Mouse (Mus musculus) kidney, adult 2 months (tissue): ENCODE measurements around the gene Tmem178b. TPM values are rescaled to one million over a fixed set of nuclear protein-coding genes. Genes with fewer than 3 reads are reported as not detected.
A peak's percentile ranks its signal among the peaks of the same experiment; 100 is the strongest.

ENCODE experiments used
- DNase-seq: peaks from one replicate; pipeline ENCODE4 v3.0.0; 2021
- H3K27ac ChIP-seq: fragments of 200-500 bp; 2 replicates; pipeline ENCODE4 v1.5.1; 2012; ENCODE audit warnings: low read depth, low read length, control low read depth, inconsistent platforms; ENCODE audit not compliant: insufficient read depth
- H3K27me3 ChIP-seq: fragments of 200-500 bp; replicated peaks from 2 replicates; pipeline ENCODE4 v1.6.1; 2012; ENCODE audit warnings: mild to moderate bottlenecking, moderate library complexity, low read length, inconsistent platforms; ENCODE audit not compliant: control insufficient read depth, insufficient read depth
- H3K36me3 ChIP-seq: fragments of 200-500 bp; 2 replicates; pipeline ENCODE4 v1.6.1; 2012; ENCODE audit warnings: mild to moderate bottlenecking, moderate library complexity, low read length, inconsistent platforms; ENCODE audit not compliant: control insufficient read depth, insufficient read depth
- H3K4me1 ChIP-seq: fragments of 200-500 bp; 2 replicates; pipeline ENCODE4 v1.6.1; 2011; ENCODE audit warnings: low read length; ENCODE audit not compliant: control insufficient read depth, insufficient read depth
- H3K4me3 ChIP-seq: fragments of 200-500 bp; 2 replicates; pipeline ENCODE4 v1.5.1; 2011; ENCODE audit warnings: mild to moderate bottlenecking, low read depth, low read length, control low read depth; ENCODE audit not compliant: insufficient read depth
- CTCF ChIP-seq: fragments of 200-500 bp; conservative IDR thresholded peaks from 2 replicates; pipeline ENCODE4 v1.5.1; 2011; ENCODE audit warnings: low read depth, mild to moderate bottlenecking, control low read depth, low read length, moderate library complexity, mixed read lengths; ENCODE audit not compliant: insufficient read depth, insufficient read length
- POLR2A ChIP-seq: fragments of 200-500 bp; IDR thresholded peaks from one replicate; pipeline ENCODE4 v1.6.1; 2011; ENCODE audit warnings: low read depth, low read length, control low read depth
- WGBS: fragments of 180-500 bp; shearing (Covaris S2); methylation state at CpG from one replicate; pipeline ENCODE4 v1.1.7; 2018; 5-methylcytosine and 5-hydroxymethylcytosine counted together
- polyA plus RNA-seq: library from polyadenylated mRNA; depleted of rRNA; stranded (reverse); fragments of >200 nt; gene quantifications from 2 replicates; pipeline ENCODE4 v1.2.3, GENCODE M21; 2012

Gene Tmem178b
- polyA plus RNA-seq, 1 experiment, result 1.3 TPM

GRCm38 (mm10) chr6:40033935-40034334 is 160.9 kb downstream of the Tmem178b start:
- no peak overlapping the region for H3K27ac ChIP-seq
- DNase-seq, result no peak
- TF ChIP-seq POLR2A, result no peak
- TF ChIP-seq CTCF, result no peak
- H3K4me1 ChIP-seq, result no peaks in the 10 kb centered on the region
- WGBS, result 93% methylated on average over 3 of the region's 3 CpGs
- no peaks in the 10 kb centered on the region; the same call in 1 of the 2 replicates for H3K27me3 ChIP-seq
- no peaks in the 10 kb centered on the region for H3K36me3 ChIP-seq
- H3K4me3 ChIP-seq, result no peak overlapping the region

DNA sequence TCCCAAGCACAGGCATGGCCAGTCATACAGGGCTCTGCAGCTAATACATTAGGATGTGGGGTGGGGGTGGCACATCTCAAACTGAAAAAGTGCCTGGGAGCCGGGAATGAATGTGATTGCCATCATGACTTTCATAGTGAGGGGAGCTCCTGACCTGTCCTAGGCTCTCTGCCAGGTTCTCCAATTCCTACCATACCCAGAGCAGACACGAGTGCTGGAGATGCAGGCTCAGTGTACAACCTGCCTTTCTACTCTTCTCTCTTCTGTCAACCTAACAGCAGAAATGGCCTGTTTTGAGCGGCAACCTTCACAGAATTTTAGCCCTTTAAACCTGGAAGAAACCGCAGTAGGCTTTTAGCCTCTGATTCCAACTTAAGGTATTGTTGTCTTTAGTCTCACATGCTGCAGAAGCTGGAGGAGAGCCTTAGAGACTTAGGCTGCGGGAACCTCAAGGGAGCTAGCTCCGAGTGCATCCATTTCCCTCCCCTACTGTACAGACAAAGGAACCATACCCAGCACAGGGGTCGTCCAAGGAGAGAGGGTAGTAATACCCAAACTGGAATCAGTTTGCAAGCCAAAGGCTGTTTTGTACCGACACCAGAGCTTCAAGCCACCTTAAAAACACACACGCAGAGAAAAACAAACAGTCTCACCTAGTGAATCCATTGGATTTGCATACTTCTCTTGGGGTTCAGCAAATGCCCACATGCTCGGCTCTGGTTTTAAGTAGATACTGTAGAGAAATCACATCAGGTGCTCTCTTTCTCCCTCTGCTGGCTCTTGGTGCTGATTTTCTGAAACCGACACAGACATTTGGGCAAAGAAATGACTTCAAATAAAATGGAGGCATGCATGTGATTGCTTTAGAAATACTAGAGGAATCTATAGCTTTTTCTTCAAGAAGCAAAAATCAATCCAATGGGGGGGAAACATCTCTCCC is 176.2 kb downstream of the Tmem178b start:
- peak; percentile 5 for DNase-seq
- TF ChIP-seq CTCF, result no peak
- no peak for TF ChIP-seq POLR2A

GRCm38 (mm10) chr6:40049909-40050484 is 176.9 kb downstream of the Tmem178b start:
- Histone ChIP-seq H3K4me3 (no peak overlapping the region), H3K27me3 (no peaks in the 10 kb centered on the region), H3K4me1 (no peaks in the 10 kb centered on the region), H3K27ac (no peak overlapping the region), H3K36me3 (no peaks in the 10 kb centered on the region)
- no peak for DNase-seq
- no peak for TF ChIP-seq POLR2A
- TF ChIP-seq CTCF, result no peak
- WGBS, result 78% methylated on average over 6 of the region's 6 CpGs

More for the DNA sequence above, 176.2 kb downstream of the Tmem178b start:
- no peak overlapping the region for H3K4me3 ChIP-seq
- 37% methylated on average over 11 of the region's 11 CpGs for WGBS
- H3K27ac ChIP-seq, result no peak overlapping the region
- no peaks in the 10 kb centered on the region for H3K36me3 ChIP-seq
- H3K27me3 ChIP-seq, result no peaks in the 10 kb centered on the region
- no peaks in the 10 kb centered on the region for H3K4me1 ChIP-seq

- no peaks in the 10 kb centered on the region for H3K27me3 ChIP-seq
- H3K4me3 ChIP-seq, result no peak overlapping the region
- H3K36me3 ChIP-seq, result no peaks in the 10 kb centered on the region
- DNase-seq, result no peak
- no peaks in the 10 kb centered on the region for H3K4me1 ChIP-seq
- no peak overlapping the region for H3K27ac ChIP-seq
- no peak for TF ChIP-seq CTCF
- TF ChIP-seq POLR2A, result no peak
- 90% methylated on average over 2 of the region's 2 CpGs for WGBS
Measured at GRCm38 (mm10) chr6:40051698-40052097, 178.6 kb downstream of the Tmem178b start.

- H3K36me3 ChIP-seq, result no peaks in the 10 kb centered on the region
- 89% methylated on average over 1 of the region's 1 CpGs for WGBS
- H3K27me3 ChIP-seq, result no peaks in the 10 kb centered on the region
- TF ChIP-seq POLR2A (no peak), CTCF (no peak)
- no peak overlapping the region for H3K27ac ChIP-seq
- H3K4me1 ChIP-seq, result no peaks in the 10 kb centered on the region
- H3K4me3 ChIP-seq, result no peak overlapping the region
- no peak for DNase-seq
Measured at GRCm38 (mm10) chr6:40052593-40052992, 179.5 kb downstream of the Tmem178b start.

DNA sequence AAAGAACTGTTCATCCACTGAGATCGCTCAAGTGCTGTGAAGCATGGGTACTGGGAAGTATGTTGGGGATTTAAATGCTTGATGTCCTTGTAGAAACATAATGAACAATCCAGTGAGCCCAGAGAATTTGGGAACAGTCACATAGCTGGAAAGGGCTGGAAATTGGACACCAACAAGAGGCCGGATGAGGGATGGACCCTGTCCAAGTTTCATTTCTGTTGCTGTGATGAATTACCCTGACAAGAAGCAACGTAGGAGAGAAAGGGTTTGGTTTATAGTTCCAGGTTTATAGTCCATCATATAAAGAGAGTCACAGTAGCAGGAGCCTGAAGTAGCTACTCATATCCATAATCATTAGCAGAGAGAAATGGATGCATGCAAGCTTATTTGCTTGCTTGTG is 186.4 kb downstream of the Tmem178b start:
- Histone ChIP-seq H3K36me3 (no peaks in the 10 kb centered on the region), H3K4me3 (no peak overlapping the region), H3K27me3 (no peaks in the 10 kb centered on the region), H3K4me1 (peaks cover 7% of the 10 kb centered on the region; the same call in 1 of the 2 replicates), H3K27ac (no peak overlapping the region)
- peak; percentile 3 for DNase-seq
- 34% methylated on average over 3 of the region's 3 CpGs for WGBS
- TF ChIP-seq POLR2A (no peak), CTCF (no peak)
